Mouse (Mus musculus) kidney, postnatal 0 days (tissue): ENCODE measurements around the gene Fitm1. TPM values are rescaled to one million over a fixed set of nuclear protein-coding genes. Genes with fewer than 3 reads are reported as not detected.

ENCODE experiments used
- ATAC-seq: fragments of 200-750 bp; cut with Nextera tagmentation; replicated peaks from 2 replicates; pipeline ENCODE4 v1.8.0; 2017; ENCODE audit warnings: low read depth, moderate number of reproducible peaks, moderate TSS enrichment, moderate library complexity; ENCODE audit not compliant: low FRiP score
- DNase-seq: peaks from one replicate; pipeline ENCODE4 v3.0.0-alpha.2; 2016; ENCODE audit warnings: low spot score
- H3K27ac ChIP-seq: fragments of 300-500 bp; sonication (generic); 2 replicates; pipeline ENCODE4 v1.5.1; 2014; ENCODE audit warnings: mild to moderate bottlenecking
- H3K27me3 ChIP-seq: fragments of 300-500 bp; sonication (generic); 2 replicates; pipeline ENCODE4 v1.6.1; 2014; ENCODE audit warnings: low read length, mixed read lengths; ENCODE audit not compliant: insufficient read depth
- H3K36me3 ChIP-seq: fragments of 300-500 bp; sonication (generic); 2 replicates; pipeline ENCODE4 v1.6.1; 2014; ENCODE audit warnings: low read length, mixed read lengths; ENCODE audit not compliant: insufficient read depth
- H3K4me1 ChIP-seq: fragments of 300-500 bp; sonication (generic); replicated peaks from 2 replicates; pipeline ENCODE4 v1.6.1; 2014; ENCODE audit warnings: antibody characterized with exemption, low read length, mixed read lengths; ENCODE audit not compliant: insufficient read depth
- H3K4me2 ChIP-seq: fragments of 300-500 bp; sonication (generic); 2 replicates; pipeline ENCODE4 v1.6.1; 2014; ENCODE audit warnings: mild to moderate bottlenecking, low read length, moderate library complexity, mixed read lengths
- H3K4me3 ChIP-seq: fragments of 300-500 bp; sonication (generic); replicated peaks from 2 replicates; pipeline ENCODE4 v1.5.1; 2014; ENCODE audit warnings: low read depth, low read length
- H3K9ac ChIP-seq: fragments of 300-500 bp; sonication (generic); 2 replicates; pipeline ENCODE4 v1.6.1; 2014; ENCODE audit warnings: low read depth, low read length
- H3K9me3 ChIP-seq: fragments of 300-500 bp; sonication (generic); replicated peaks from 2 replicates; pipeline ENCODE4 v1.6.1; 2016; ENCODE audit warnings: low read length, inconsistent platforms, mixed read lengths
- CTCF ChIP-seq: IDR thresholded peaks from 2 replicates; pipeline ENCODE4 v1.5.1; 2016; ENCODE audit warnings: antibody characterized with exemption, low read depth, mild to moderate bottlenecking, moderate library complexity
- WGBS: fragments of 180-500 bp; shearing (Covaris S2); extraction: QIAGEN DNeasy Blood & Tissue Kit; methylation state at CpG from one replicate; pipeline ENCODE4 v1.1.7; 2014; 5-methylcytosine and 5-hydroxymethylcytosine counted together
- polyA plus RNA-seq: library from polyadenylated mRNA; unstranded; fragments of >200 nt; fragmentation: Nextera tagmentation; extraction: Ambion mirVana; gene quantifications from 2 replicates; pipeline ENCODE4 v1.2.1, GENCODE M21; 2015

The Fitm1 gene
- polyA plus RNA-seq, 1 experiment from 2014 or later, result 13.3 TPM

- peak; percentile 85 for ATAC-seq
- TF ChIP-seq CTCF, result no peak
- WGBS, result 1% methylated on average over 25 of the region's 32 CpGs
- Histone ChIP-seq H3K27ac (peak within 1 kb of the TSS; percentile 88), H3K27me3 (no peaks in the 10 kb centered on the region), H3K4me3 (peak within 1 kb of the TSS; percentile 86), H3K36me3 (peaks cover 11% of the 10 kb centered on the region), H3K4me1 (peaks cover 11% of the 10 kb centered on the region), H3K9ac (peak within 1 kb of the TSS; percentile 85), H3K4me2 (peak within 1 kb of the TSS; percentile 85), H3K9me3 (no peaks in the 10 kb centered on the region)
- DNase-seq, result peak; percentile 93
Measured at GRCm38 (mm10) chr14:55577871-55578667, 2.7 kb downstream of the Fitm1 start, which contains the start of gene Psme1. TSS of gene Psme1 (plus strand) at chr14:55578123.

- no peak for TF ChIP-seq CTCF
Measured at GRCm38 (mm10) chr14:55578668-55579269, 3.4 kb downstream of the Fitm1 start.

DNA sequence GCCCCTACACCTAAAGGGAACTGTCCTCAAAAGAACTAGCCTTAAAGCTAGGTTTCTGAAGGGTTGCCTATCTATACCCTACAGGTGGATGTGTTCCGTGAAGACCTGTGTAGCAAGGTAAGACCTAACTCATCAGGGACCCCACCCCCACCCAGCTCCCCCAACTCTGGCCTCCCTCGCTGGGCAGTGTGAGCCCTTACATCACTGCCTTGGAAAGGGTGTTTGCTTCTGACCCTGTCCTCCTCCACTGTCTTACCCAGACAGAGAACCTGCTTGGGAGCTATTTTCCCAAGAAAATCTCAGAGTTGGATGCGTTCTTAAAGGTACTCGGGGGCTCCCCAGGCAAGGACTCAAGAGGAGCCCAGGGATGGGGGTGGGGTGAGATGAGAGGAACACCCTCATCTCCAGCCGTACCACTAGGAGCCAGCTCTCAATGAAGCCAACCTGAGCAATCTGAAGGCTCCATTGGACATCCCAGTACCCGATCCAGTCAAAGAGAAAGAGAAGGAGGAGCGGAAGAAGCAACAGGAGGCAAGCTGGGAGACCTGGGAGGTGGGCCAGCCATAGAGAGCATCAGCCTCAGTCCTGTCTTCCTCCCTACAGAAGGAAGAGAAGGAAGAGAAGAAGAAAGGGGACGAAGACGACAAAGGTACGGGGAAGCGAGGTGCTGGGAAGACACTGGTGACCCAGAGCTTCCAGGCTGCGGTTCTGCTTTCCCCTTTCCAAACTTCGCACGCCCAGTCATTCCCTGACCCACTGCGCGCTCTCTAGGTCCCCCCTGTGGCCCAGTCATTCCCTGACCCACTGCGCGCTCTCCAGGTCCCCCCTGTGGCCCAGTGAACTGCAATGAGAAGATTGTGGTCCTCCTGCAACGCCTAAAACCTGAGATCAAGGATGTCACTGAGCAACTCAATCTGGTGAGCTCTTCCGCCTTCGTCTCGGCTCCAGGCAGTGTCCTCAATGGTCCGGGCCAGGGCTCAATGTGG lies 4.4 kb downstream of the Fitm1 start:
- Histone ChIP-seq H3K9ac (no peak overlapping the region), H3K9me3 (no peaks in the 10 kb centered on the region), H3K27ac (no peak overlapping the region), H3K4me1 (peaks cover 11% of the 10 kb centered on the region), H3K4me3 (no peak overlapping the region), H3K36me3 (peaks cover 11% of the 10 kb centered on the region), H3K27me3 (no peaks in the 10 kb centered on the region), H3K4me2 (no peak overlapping the region)
- peak; percentile 15; the same call in 1 of the 2 replicates for TF ChIP-seq CTCF
- no peak for DNase-seq
- WGBS, result 91% methylated on average over 23 of the region's 23 CpGs
- no peak for ATAC-seq

More at GRCm38 (mm10) chr14:55578668-55579269, 3.4 kb downstream of the Fitm1 start:
- 23% methylated on average over 6 of the region's 6 CpGs for WGBS
- no peaks in the 10 kb centered on the region for H3K27me3 ChIP-seq
- H3K9ac ChIP-seq, result peak overlapping the region; percentile 85
- H3K27ac ChIP-seq, result peak overlapping the region; percentile 88
- H3K9me3 ChIP-seq, result no peaks in the 10 kb centered on the region
- peak; percentile 46 for DNase-seq
- peaks cover 11% of the 10 kb centered on the region for H3K36me3 ChIP-seq
- H3K4me1 ChIP-seq, result peaks cover 11% of the 10 kb centered on the region
- H3K4me3 ChIP-seq, result peak overlapping the region; percentile 86
- H3K4me2 ChIP-seq, result peak overlapping the region; percentile 85
- peak; percentile 9 for ATAC-seq

GRCm38 (mm10) chr14:55580731-55581130 lies 5.3 kb downstream of the Fitm1 start:
- Histone ChIP-seq H3K9ac (no peak overlapping the region), H3K9me3 (no peaks in the 10 kb centered on the region), H3K4me3 (no peak overlapping the region), H3K27ac (no peak overlapping the region), H3K4me2 (no peak overlapping the region), H3K27me3 (no peaks in the 10 kb centered on the region), H3K36me3 (peaks cover 11% of the 10 kb centered on the region), H3K4me1 (peaks cover 6% of the 10 kb centered on the region)
- ATAC-seq (no peak), DNase-seq (no peak)
- WGBS, result 91% methylated on average over 16 of the region's 16 CpGs
- no peak for TF ChIP-seq CTCF

DNA sequence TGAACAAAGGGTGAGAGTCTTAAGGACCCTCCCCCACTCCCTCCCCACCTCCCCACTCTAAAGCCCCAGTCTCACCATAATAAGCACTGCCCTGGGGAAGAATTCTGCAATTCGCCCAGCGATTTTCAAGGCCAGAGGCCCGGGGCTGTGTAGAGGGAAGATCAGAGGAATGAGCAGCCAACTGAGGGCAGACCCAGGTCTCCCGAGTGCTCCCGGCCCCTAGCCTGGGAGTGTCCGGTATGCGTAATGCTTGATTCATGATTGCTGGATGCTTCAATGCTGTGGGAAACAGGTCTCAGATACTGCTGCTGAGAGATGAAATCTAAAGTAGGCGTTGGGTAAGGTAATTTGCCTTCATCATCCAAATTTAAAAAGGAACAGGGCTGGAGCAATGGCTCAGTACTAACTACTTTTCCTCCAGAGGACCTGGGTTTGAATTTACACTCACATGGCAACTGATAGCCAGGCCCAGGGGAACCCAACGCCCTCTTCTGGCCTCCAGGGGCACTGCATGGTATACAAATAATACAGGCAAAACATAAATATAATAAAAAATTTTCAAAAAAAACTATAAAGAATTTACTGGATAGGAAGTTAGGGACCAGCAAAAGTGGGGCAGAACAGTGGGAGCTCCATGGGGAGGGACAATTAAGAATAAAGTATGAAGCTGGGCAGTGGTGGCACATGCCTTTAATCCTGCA lies 6.7 kb downstream of the Fitm1 start:
- no peak overlapping the region for H3K4me2 ChIP-seq
- ATAC-seq (no peak), DNase-seq (no peak)
- H3K4me1 ChIP-seq, result 0 out of 2 replicates have a peak, but pooled peaks cover 3% of the 10 kb centered on the region
- no peak overlapping the region for H3K4me3 ChIP-seq
- TF ChIP-seq CTCF, result peak; percentile 48
- no peaks in the 10 kb centered on the region for H3K27me3 ChIP-seq
- H3K9me3 ChIP-seq, result no peaks in the 10 kb centered on the region
- H3K9ac ChIP-seq, result no peak overlapping the region
- peaks cover 13% of the 10 kb centered on the region for H3K36me3 ChIP-seq
- 69% methylated on average over 9 of the region's 9 CpGs for WGBS
- no peak overlapping the region for H3K27ac ChIP-seq
